Mouse (Mus musculus): Measurements from ENCODE around the gene Frmd4b.

DNA sequence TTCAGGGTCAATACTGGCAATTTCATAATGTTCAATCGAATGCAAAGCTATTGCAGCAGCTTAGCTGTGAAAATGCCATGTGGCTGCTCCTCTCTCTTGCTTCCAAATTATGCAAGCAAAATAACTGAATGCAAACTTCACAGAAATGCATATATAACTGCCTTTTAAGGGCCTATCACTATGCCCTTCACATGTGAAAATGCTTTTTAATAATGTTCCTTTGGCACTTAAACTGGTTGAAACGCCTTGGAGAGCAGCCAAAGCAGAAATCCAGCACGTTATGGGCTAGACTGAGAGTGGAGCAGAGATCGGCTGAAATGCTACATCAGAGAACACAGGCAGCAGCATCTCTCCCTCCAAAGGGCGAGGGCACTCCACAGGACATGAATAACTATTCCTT lies 4.9 kb upstream of the Frmd4b start:
- TF ChIP-seq POLR2A (IDR thresholded peaks at IDR 0.05; ENCODE audit: borderline replicate concordance, extremely low read depth, low read depth, low read length) (no peak), CTCF (IDR thresholded peaks at IDR 0.05; ENCODE audit: insufficient read depth, low read length) (no peak)
